Mouse (Mus musculus) ES-E14 (cell line): Measurements from ENCODE around the gene Gm28048. TPM values are rescaled to one million over a fixed set of nuclear protein-coding genes. Genes with fewer than 3 reads are reported as not detected.
A peak's percentile ranks its signal among the peaks of the same experiment; 100 is the strongest.

Experiments
- DNase-seq: peaks from one replicate; pipeline ENCODE4 v3.0.0-alpha.2; 2013; ENCODE audit warnings: low read depth, low spot score
- H3K27ac ChIP-seq: 2 replicates; pipeline ENCODE4 v1.5.1; 2012; ENCODE audit warnings: low read depth, mild to moderate bottlenecking, low read length, moderate library complexity, mixed read lengths; ENCODE audit not compliant: poor library complexity, insufficient read depth, severe bottlenecking
- H3K36me3 ChIP-seq: 2 replicates; pipeline ENCODE4 v1.6.1; 2012; ENCODE audit warnings: mild to moderate bottlenecking, low read length, moderate library complexity, mixed read lengths; ENCODE audit not compliant: control insufficient read depth, poor library complexity, insufficient read depth, severe bottlenecking
- H3K4me1 ChIP-seq, 2 experiments: fragments of 150-350 bp in 1 of 2; sonication (generic) in 1 of 2; 2 replicates each; pipeline ENCODE4 v1.6.1; 2012; ENCODE audit warnings: low read length in 2 of 2, mild to moderate bottlenecking in 1 of 2, mixed read lengths in 1 of 2; ENCODE audit not compliant: control insufficient read depth in 2 of 2, insufficient read depth in 2 of 2, poor library complexity in 1 of 2
- H3K4me3 ChIP-seq, 2 experiments: fragments of 150-350 bp in 1 of 2; sonication (generic) in 1 of 2; 2 replicates each; pipeline ENCODE4 v1.5.1; 2012; ENCODE audit warnings: low read length in 2 of 2, low read depth in 1 of 2, mild to moderate bottlenecking in 1 of 2, mixed read lengths in 1 of 2; ENCODE audit not compliant: insufficient read depth in 1 of 2, poor library complexity in 1 of 2, severe bottlenecking in 1 of 2
- H3K9ac ChIP-seq: 2 replicates; pipeline ENCODE4 v1.6.1; 2012; ENCODE audit warnings: low read depth, mild to moderate bottlenecking, low read length, mixed read lengths; ENCODE audit not compliant: poor library complexity, insufficient read depth, severe bottlenecking
- H3K9me3 ChIP-seq: fragments of 150-350 bp; sonication (generic); 2 replicates; pipeline ENCODE4 v1.6.1; 2012; ENCODE audit warnings: low read depth, mild to moderate bottlenecking, low read length; ENCODE audit not compliant: control insufficient read depth, insufficient read depth
- CHD2 ChIP-seq: IDR thresholded peaks from 2 replicates; pipeline ENCODE4 v1.6.1; 2014; ENCODE audit warnings: mild to moderate bottlenecking, low read depth, low read length, inconsistent platforms
- HCFC1 ChIP-seq: IDR thresholded peaks from 2 replicates; pipeline ENCODE4 v1.6.1; 2012; ENCODE audit warnings: low read length, inconsistent platforms, borderline replicate concordance; ENCODE audit not compliant: insufficient read depth
- MAFK ChIP-seq: IDR thresholded peaks from 2 replicates; pipeline ENCODE4 v1.6.1; 2014; ENCODE audit warnings: mild to moderate bottlenecking, low read depth, low read length, inconsistent platforms; ENCODE audit not compliant: insufficient read depth
- ZC3H11A ChIP-seq: IDR thresholded peaks from 2 replicates; pipeline ENCODE4 v1.6.1; 2012; ENCODE audit warnings: low read depth, mild to moderate bottlenecking, inconsistent platforms, low read length, borderline replicate concordance
- ZNF384 ChIP-seq: IDR thresholded peaks from 2 replicates; pipeline ENCODE4 v1.6.1; 2012; ENCODE audit warnings: low read depth, low read length, inconsistent platforms
- in situ Hi-C, 2 experiments: fragments of 600-800 bp; cut with MboI; formaldehyde crosslinking; loops; one replicate each; pipeline ENCODE4 v1.15.1; 2025; ENCODE audit warnings: low sequenced_read_pairs in 2 of 2, inconsistent platforms in 1 of 2; ENCODE audit not compliant: unreplicated experiment in 2 of 2
- total RNA-seq: library from RNA; depleted of rRNA; stranded (reverse); fragments of 300-350 nt; gene quantifications from 2 replicates; pipeline ENCODE4 v1.2.3, GENCODE M21; 2012

The Gm28048 gene
- total RNA-seq, 1 experiment: 16.3 TPM

GRCm38 (mm10) chr11:22846093-22846835 is 135.6 kb downstream of the Gm28048 start:
- no peak for DNase-seq
- peaks cover 30 to 38% of the 10 kb centered on the region in 2 experiments for H3K4me1 ChIP-seq
- TF ChIP-seq ZC3H11A (no peak), HCFC1 (no peak), MAFK (no peak), ZNF384 (no peak), CHD2 (no peak)
- no peak overlapping the region for H3K9ac ChIP-seq
- no peak overlapping the region for H3K4me3 ChIP-seq
- no peaks in the 10 kb centered on the region for H3K9me3 ChIP-seq
- no peak overlapping the region for H3K27ac ChIP-seq
- in situ Hi-C loops: no loop called here
- H3K36me3 ChIP-seq: no peaks in the 10 kb centered on the region

GRCm38 (mm10) chr11:22844754-22845718 is 136.9 kb downstream of the Gm28048 start:
- in situ Hi-C loops: no loop called here
- peaks cover 24 to 35% of the 10 kb centered on the region in 2 experiments for H3K4me1 ChIP-seq
- TF ChIP-seq CHD2 (no peak), ZNF384 (peak; percentile 92)

GRCm38 (mm10) chr11:22839456-22839855 is 142.4 kb downstream of the Gm28048 start:
- TF ChIP-seq CHD2: no peak
- TF ChIP-seq ZNF384: no peak
- no peak for TF ChIP-seq ZC3H11A
- TF ChIP-seq HCFC1: no peak
- TF ChIP-seq MAFK: no peak
- Histone ChIP-seq H3K27ac (no peak overlapping the region), H3K9ac (no peak overlapping the region), H3K4me1 (peaks cover 16 to 17% of the 10 kb centered on the region in 2 experiments), H3K9me3 (no peaks in the 10 kb centered on the region), H3K4me3 (no peak overlapping the region), H3K36me3 (peaks cover 19% of the 10 kb centered on the region)
- in situ Hi-C loops: no loop called here
- DNase-seq: no peak

More at GRCm38 (mm10) chr11:22844754-22845718, 136.9 kb downstream of the Gm28048 start:
- Histone ChIP-seq H3K36me3 (0 out of 2 replicates have a peak, but pooled peaks cover 5% of the 10 kb centered on the region), H3K4me3 (no peak overlapping the region), H3K9me3 (no peaks in the 10 kb centered on the region), H3K27ac (no peak overlapping the region), H3K9ac (no peak overlapping the region)
- DNase-seq: no peak

DNA sequence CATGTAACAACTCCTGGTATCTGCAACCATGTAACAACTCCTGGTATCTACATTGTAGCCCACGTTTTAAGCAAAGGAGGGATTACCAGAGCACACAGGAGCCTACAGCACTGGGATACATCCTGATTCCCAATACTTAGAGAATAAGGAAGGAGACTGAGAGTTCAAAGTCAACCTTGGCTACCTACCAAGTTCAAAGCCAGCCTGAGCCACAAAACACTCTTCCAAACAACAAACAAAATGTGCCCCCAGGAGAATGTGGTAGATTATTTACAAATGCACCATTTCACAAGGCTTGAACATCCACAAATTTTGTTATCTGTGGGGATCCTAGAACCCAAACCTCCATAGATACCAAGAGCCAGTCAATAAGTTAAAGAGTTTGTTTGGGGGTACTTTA is 143.5 kb downstream of the Gm28048 start:
- Histone ChIP-seq H3K36me3 (peaks cover 21% of the 10 kb centered on the region), H3K9me3 (no peaks in the 10 kb centered on the region), H3K9ac (no peak overlapping the region), H3K4me1 (peaks cover 16% of the 10 kb centered on the region in 2 experiments), H3K4me3 (no peak overlapping the region), H3K27ac (no peak overlapping the region)
- TF ChIP-seq ZC3H11A (no peak), ZNF384 (no peak), MAFK (no peak), HCFC1 (no peak), CHD2 (no peak)
- no peak for DNase-seq
- in situ Hi-C loops: no loop called here
